Comparison of ENCODE assay signal across 9 mouse cellular contexts in genomic region chr11:94730261-94730660, GRCm38 (mm10). TPM values are rescaled to one million over a fixed set of nuclear protein-coding genes. Genes with fewer than 3 reads are reported as not detected.
A peak's percentile ranks its signal among the peaks of the same experiment; 100 is the strongest.
DNase-seq lines count a peak whose midpoint lies in the region; ATAC-seq and TF ChIP-seq lines count a peak whose summit lies in the region.
"Had no signal": no experiment of that assay in that cellular context is flagged by ENCODE, and none has a peak within 500 bp of the region (broad histone marks: within the 10 kb centered on the region; RNA-seq: fewer than 3 reads in every experiment).

No protein-coding gene starts in this region.

- no peak for ATAC-seq in liver, embryonic 11.5 days (replicated peaks; ENCODE audit: low FRiP score)
- ATAC-seq in intestine, embryonic 14.5 days (replicated peaks; ENCODE audit: low FRiP score, low TSS enrichment, low read depth), result no peak
- no peak for ATAC-seq in limb, embryonic 11.5 days (ENCODE audit: insufficient number of reproducible peaks, low FRiP score, low TSS enrichment, low read depth)

- no peaks in the 10 kb centered on the region for H3K36me3 ChIP-seq in liver, adult 2 months (ENCODE audit: control insufficient read depth, insufficient read depth, low read length)
- H3K36me3 ChIP-seq in liver, embryonic 11.5 days (ENCODE audit: control insufficient read depth, insufficient read depth, low read length), result no peaks in the 10 kb centered on the region
- H3K36me3 ChIP-seq in intestine, embryonic 14.5 days (ENCODE audit: control insufficient read depth, insufficient read depth, low read length), result no peaks in the 10 kb centered on the region
- no peaks in the 10 kb centered on the region for H3K36me3 ChIP-seq in limb, embryonic 11.5 days (ENCODE audit: control insufficient read depth, insufficient read depth, low read length)

- H3K79me2 ChIP-seq in liver, adult 2 months (ENCODE audit: control insufficient read depth, insufficient read depth, low read length), result no peaks in the 10 kb centered on the region

- DNase-seq in liver, adult 2 months (ENCODE audit: extremely low read depth, low read depth, low spot score), result peak; percentile 41
- no peak for DNase-seq in liver, embryonic 11.5 days (ENCODE audit: low spot score)
- peak; percentile 23 for DNase-seq in adrenal gland, adult 8-10 months
- peak; percentile 79 for DNase-seq in embryo, embryonic 11 days
- peak; percentile 76 for DNase-seq in intestine, embryonic 14.5 days (ENCODE audit: low spot score)
- DNase-seq in limb, embryonic 11.5 days (ENCODE audit: low spot score), result peak; percentile 76
- DNase-seq in retina, embryonic 14.5 days (ENCODE audit: low spot score), result peak; percentile 86
- DNase-seq in urinary bladder, postnatal 10 days (ENCODE audit: low spot score), result peak; percentile 38

- H3K9ac ChIP-seq in liver, adult 2 months (ENCODE audit: low read depth, low read length), result no peak overlapping the region
- no peak overlapping the region for H3K9ac ChIP-seq in liver, embryonic 11.5 days (ENCODE audit: low read depth, low read length)
- H3K9ac ChIP-seq in intestine, embryonic 14.5 days (ENCODE audit: low read length), result no peak overlapping the region
- no peak overlapping the region for H3K9ac ChIP-seq in limb, embryonic 11.5 days (ENCODE audit: low read length)

- H3K4me2 ChIP-seq in liver, embryonic 11.5 days, result no peak overlapping the region
- no peak overlapping the region for H3K4me2 ChIP-seq in intestine, embryonic 14.5 days (ENCODE audit: low read length)
- no peak overlapping the region for H3K4me2 ChIP-seq in limb, embryonic 11.5 days (ENCODE audit: low read depth, severe bottlenecking)

- no peaks in the 10 kb centered on the region for H3K27me3 ChIP-seq in liver, adult 2 months (ENCODE audit: control insufficient read depth, insufficient read depth, low read length)
- H3K27me3 ChIP-seq in liver, embryonic 11.5 days (replicated peaks; ENCODE audit: control insufficient read depth, insufficient read depth, low read length), result no peaks in the 10 kb centered on the region
- H3K27me3 ChIP-seq in intestine, embryonic 14.5 days (replicated peaks; ENCODE audit: control insufficient read depth, insufficient read depth, low read length), result no peaks in the 10 kb centered on the region
- H3K27me3 ChIP-seq in limb, embryonic 11.5 days (ENCODE audit: control insufficient read depth, insufficient read depth, low read length), result no peaks in the 10 kb centered on the region

- no peaks in the 10 kb centered on the region for H3K9me3 ChIP-seq in liver, embryonic 11.5 days (ENCODE audit: control insufficient read depth, low read length)
- no peaks in the 10 kb centered on the region for H3K9me3 ChIP-seq in intestine, embryonic 14.5 days (ENCODE audit: control insufficient read depth, low read length)
- no peaks in the 10 kb centered on the region for H3K9me3 ChIP-seq in limb, embryonic 11.5 days (ENCODE audit: control insufficient read depth, low read length)

- no peaks in the 10 kb centered on the region for H3K4me1 ChIP-seq in liver, adult 2 months (ENCODE audit: control insufficient read depth, insufficient read depth, low read length)
- no peaks in the 10 kb centered on the region for H3K4me1 ChIP-seq in liver, embryonic 11.5 days (replicated peaks; ENCODE audit: control insufficient read depth, insufficient read depth, low read length)
- H3K4me1 ChIP-seq in intestine, embryonic 14.5 days (replicated peaks; ENCODE audit: control insufficient read depth, insufficient read depth, low read length), result no peaks in the 10 kb centered on the region
- no peaks in the 10 kb centered on the region for H3K4me1 ChIP-seq in limb, embryonic 11.5 days (ENCODE audit: control insufficient read depth, insufficient read depth, low read length)

- TF ChIP-seq POLR2A in liver, adult 2 months (IDR thresholded peaks at IDR 0.05; ENCODE audit: extremely low read depth, insufficient read depth, low read length), result no peak

- WGBS in liver, adult 2 months, result 21% methylated on average over 5 of the region's 5 CpGs
- 24% methylated on average over 5 of the region's 5 CpGs for WGBS in liver, embryonic 11.5 days
- WGBS in intestine, embryonic 14.5 days, result 27% methylated on average over 5 of the region's 5 CpGs
- 37% methylated on average over 5 of the region's 5 CpGs for whole genome bisulfite sequencing in limb, embryonic 11.5 days

- H3K4me3 ChIP-seq in liver, adult 2 months (ENCODE audit: insufficient read depth, low read depth, low read length), result no peak overlapping the region
- H3K4me3 ChIP-seq in liver, embryonic 11.5 days (ENCODE audit: low read depth, low read length), result no peak overlapping the region
- no peak overlapping the region for H3K4me3 ChIP-seq in intestine, embryonic 14.5 days (ENCODE audit: low read depth, low read length)
- H3K4me3 ChIP-seq in limb, embryonic 11.5 days (ENCODE audit: low read depth, low read length), result no peak overlapping the region

- TF ChIP-seq CTCF in liver, adult 2 months (IDR thresholded peaks at IDR 0.05; ENCODE audit: low read depth, low read length), result peak; percentile 55

- no peak overlapping the region for H3K27ac ChIP-seq in liver, adult 2 months (replicated peaks; ENCODE audit: insufficient read depth, low read depth, low read length)
- no peak overlapping the region for H3K27ac ChIP-seq in liver, embryonic 11.5 days (ENCODE audit: low read depth, low read length)
- H3K27ac ChIP-seq in intestine, embryonic 14.5 days (ENCODE audit: low read depth), result no peak overlapping the region
- H3K27ac ChIP-seq in limb, embryonic 11.5 days (replicated peaks; ENCODE audit: low read depth, low read length), result no peak overlapping the region

RNA-seq across cellular contexts. Expression of gene Cdc34b, which starts 11.3 kb away (rescaled TPM):
- total RNA-seq in liver, adult 2 months (2014; rRNA removed), result not detected in 2 replicates
- polyA plus RNA-seq in liver, adult 2 months (2012; rRNA removed), result 0.07 TPM in 1 of 2 replicates, not detected in the other
- polyA plus RNA-seq in liver, embryonic 11.5 days (2014; fragmentation: Nextera tagmentation; extraction: Ambion mirVana), result 0.23 TPM in 1 of 2 replicates, not detected in the other
- total RNA-seq in adrenal gland, adult 8-10 months (2022), result under 1 TPM in 2 of 4 experiments, not detected in 2; 0.41 to 0.56 TPM
- polyA plus RNA-seq in intestine, embryonic 14.5 days (2014; fragmentation: Nextera tagmentation; extraction: Ambion mirVana), result 0.20 TPM in 1 of 2 replicates, not detected in the other
- polyA plus RNA-seq in limb, embryonic 11.5 days (2014; fragmentation: Nextera tagmentation; extraction: Ambion mirVana), result not detected in 2 replicates
- total RNA-seq: neutrophil, adult 5-6 weeks had no signal

RNA-seq across cellular contexts. Expression of gene Gm11541, which starts 26.0 kb away (rescaled TPM):
- not detected in 2 replicates for total RNA-seq in liver, adult 2 months (2014; rRNA removed)
- not detected in 2 replicates for polyA plus RNA-seq in liver, adult 2 months (2012; rRNA removed)
- polyA plus RNA-seq in liver, embryonic 11.5 days (2014; fragmentation: Nextera tagmentation; extraction: Ambion mirVana), result 0.10 TPM in 1 of 2 replicates, not detected in the other
- not detected for total RNA-seq in adrenal gland, adult 8-10 months (2022)
- 0.89 and 1.1 TPM in 2 replicates for polyA plus RNA-seq in intestine, embryonic 14.5 days (2014; fragmentation: Nextera tagmentation; extraction: Ambion mirVana)
- polyA plus RNA-seq in limb, embryonic 11.5 days (2014; fragmentation: Nextera tagmentation; extraction: Ambion mirVana), result 0.25 TPM in 1 of 2 replicates, not detected in the other
- total RNA-seq: neutrophil, adult 5-6 weeks had no signal

RNA-seq across cellular contexts. Expression of gene Tmem92, which starts 52.2 kb away (rescaled TPM):
- total RNA-seq in liver, adult 2 months (2014; rRNA removed), result not detected in 2 replicates
- not detected in 2 replicates for polyA plus RNA-seq in liver, adult 2 months (2012; rRNA removed)
- polyA plus RNA-seq in liver, embryonic 11.5 days (2014; fragmentation: Nextera tagmentation; extraction: Ambion mirVana), result not detected in 2 replicates
- not detected for total RNA-seq in adrenal gland, adult 8-10 months (2022)
- not detected in 2 replicates for polyA plus RNA-seq in intestine, embryonic 14.5 days (2014; fragmentation: Nextera tagmentation; extraction: Ambion mirVana)
- polyA plus RNA-seq in limb, embryonic 11.5 days (2014; fragmentation: Nextera tagmentation; extraction: Ambion mirVana), result not detected in 2 replicates
- total RNA-seq: neutrophil, adult 5-6 weeks had no signal

RNA-seq across cellular contexts. Expression of gene Xylt2, which starts 52.9 kb away (rescaled TPM):
- total RNA-seq in liver, adult 2 months (2014; rRNA removed), result 11.4 and 12.6 TPM in 2 replicates
- 18.9 and 19.7 TPM in 2 replicates for polyA plus RNA-seq in liver, adult 2 months (2012; rRNA removed)
- polyA plus RNA-seq in liver, embryonic 11.5 days (2014; fragmentation: Nextera tagmentation; extraction: Ambion mirVana), result 8.8 and 10.5 TPM in 2 replicates
- 10 to 100 TPM; 13.4 to 24.5 (median 18.0) TPM for total RNA-seq in adrenal gland, adult 8-10 months (2022)
- 19.9 and 21.1 TPM in 2 replicates for polyA plus RNA-seq in intestine, embryonic 14.5 days (2014; fragmentation: Nextera tagmentation; extraction: Ambion mirVana)
- 16.2 and 16.7 TPM in 2 replicates for polyA plus RNA-seq in limb, embryonic 11.5 days (2014; fragmentation: Nextera tagmentation; extraction: Ambion mirVana)
